Mouse (Mus musculus): ENCODE data around the gene Insc.

Insc gene

GRCm38 (mm10) chr7:114822736-114823135, 79.2 kb downstream of the Insc start:
- DNase-seq (ENCODE audit: low spot score in 2 of 2), result no peak

DNA sequence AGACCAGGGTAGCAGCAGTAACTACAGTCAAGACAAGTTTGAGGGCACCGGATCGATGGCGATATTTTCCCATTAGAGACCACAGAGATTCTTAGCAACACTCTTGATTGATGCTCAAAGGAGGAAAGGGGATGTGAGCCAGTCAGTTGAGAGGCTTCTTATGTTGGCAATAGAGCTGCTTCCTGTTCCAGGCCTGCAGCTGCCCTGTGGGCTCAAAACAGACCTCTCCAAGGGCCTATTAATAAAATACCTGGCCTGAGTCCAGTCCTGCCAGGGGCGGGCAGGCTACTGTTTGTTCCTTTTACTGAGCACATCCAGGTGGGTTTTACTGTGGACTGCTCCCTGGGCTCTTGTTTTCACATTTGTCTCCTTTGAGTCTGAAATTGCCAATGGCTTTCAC, 83.9 kb downstream of the Insc start:
- no peak for DNase-seq (ENCODE audit: low spot score in 2 of 2)

DNA sequence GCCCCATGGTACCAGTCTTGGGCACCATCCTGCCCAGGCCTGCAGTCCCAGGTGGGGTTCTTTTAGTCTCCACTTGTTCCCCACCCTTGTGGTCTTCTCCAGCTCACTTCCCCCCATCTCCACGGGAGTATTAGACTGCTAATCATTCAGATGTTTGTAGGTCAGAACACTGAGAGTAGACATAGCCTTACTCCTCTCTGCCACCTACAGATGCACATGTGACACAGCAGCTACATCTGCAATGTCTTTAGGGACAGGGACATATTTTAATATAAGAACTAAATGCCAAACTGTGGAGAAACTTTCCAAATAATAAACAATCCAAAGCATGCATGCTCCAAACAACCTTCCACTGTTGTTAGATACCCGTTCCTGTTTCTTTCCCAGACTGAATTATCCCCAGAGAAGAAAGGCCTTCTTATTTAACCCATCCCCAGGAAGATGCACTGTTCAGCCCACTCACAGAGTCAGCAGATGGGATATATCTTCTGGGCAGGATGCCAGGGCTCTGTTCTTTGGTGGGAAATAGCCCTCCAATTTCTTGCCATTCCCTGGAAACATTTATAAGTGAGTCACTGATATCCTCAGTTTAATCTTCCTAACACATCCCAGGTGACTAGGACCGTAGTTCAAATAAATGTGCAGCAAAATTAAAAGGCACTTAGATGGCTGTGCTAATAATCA, 88.9 kb downstream of the Insc start:
- no peak for DNase-seq (ENCODE audit: low spot score in 2 of 2)

- no peak for DNase-seq (ENCODE audit: low spot score in 2 of 2)
These were observed 91.0 kb downstream of the Insc start for GRCm38 (mm10) chr7:114834504-114834903.

DNA sequence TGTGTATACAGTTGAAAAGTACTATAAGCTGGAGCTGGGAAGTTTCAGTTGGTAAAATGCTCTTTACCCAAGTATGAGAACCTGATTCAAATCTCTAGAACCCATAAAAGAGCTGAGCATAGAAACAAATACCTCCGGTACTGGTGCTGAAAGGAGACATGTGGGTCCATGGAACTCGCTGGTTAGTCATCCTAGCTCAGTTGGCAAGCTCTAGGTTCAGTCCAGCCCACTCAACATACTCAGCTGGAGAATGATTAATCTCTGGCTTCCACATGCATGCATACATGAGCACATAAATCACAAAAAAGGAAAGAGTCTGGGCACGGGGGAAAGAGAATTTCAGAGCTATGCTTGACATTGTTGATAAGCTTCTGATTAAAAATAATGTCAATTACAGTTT, 93.8 kb downstream of the Insc start:
- DNase-seq (ENCODE audit: low spot score in 2 of 2), result no peak

DNA sequence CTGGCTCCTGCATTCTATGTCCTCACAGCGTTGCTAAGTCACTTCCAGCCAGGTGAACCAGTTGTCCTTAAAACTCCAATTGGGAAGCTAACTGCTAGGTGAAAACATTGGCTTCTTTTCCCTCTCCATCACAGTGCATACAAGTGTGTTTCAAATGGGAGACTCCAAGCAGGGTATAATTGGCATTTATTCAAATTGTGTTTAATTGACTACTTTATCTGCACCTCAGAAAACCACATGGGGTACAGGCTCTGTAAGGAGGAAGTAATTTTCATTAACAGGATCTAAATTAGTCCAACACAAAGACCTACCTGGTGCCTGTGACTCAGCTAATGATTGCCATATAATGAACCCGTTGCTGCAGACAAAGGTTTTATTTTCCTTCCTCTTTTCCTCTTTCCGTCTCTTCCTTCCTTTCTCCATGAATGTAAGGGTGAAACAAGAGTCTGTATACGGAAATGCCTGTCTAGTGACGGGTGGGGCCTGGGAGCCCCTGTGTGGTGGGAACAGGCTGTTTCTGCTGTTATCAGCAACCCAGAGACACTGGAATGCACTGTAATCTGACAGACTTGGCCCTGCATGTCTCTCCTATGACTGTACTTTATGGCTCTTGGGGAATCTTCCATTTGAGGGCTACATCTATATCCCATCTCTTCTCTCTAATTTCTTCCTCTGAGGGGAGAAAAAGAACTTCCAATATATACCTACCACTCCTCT, 96.7 kb downstream of the Insc start:
- no peak for DNase-seq (ENCODE audit: low spot score in 2 of 2)

DNA sequence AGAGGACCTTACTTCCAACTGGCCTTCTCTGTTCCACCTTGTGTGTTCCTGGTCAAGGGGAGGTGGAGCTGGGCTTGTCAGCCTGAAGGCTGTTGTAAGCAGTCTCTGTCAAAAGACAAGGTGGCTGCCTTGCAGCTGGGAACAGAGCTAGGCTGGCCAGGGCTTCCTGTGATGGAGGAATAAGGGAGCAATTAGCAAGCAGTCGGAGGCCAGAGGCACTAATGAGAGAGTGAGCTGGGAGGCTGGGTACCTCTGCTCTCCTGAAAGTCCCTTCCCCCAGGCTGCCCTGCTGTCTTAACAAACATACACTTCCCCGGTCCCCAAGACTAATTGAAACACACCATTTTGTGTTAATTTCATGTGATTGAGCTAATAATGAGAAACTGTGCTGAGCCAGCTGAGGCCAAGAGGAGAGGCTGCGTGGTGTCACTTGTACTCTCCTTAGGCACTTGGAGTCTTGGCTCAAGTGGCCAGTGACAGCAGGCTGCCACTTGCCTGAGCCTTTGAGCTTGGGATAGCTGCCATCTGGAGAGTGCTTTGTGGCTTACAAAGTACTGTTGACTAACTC, 99.2 kb downstream of the Insc start:
- DNase-seq (ENCODE audit: low spot score in 2 of 2), result no peak

DNA sequence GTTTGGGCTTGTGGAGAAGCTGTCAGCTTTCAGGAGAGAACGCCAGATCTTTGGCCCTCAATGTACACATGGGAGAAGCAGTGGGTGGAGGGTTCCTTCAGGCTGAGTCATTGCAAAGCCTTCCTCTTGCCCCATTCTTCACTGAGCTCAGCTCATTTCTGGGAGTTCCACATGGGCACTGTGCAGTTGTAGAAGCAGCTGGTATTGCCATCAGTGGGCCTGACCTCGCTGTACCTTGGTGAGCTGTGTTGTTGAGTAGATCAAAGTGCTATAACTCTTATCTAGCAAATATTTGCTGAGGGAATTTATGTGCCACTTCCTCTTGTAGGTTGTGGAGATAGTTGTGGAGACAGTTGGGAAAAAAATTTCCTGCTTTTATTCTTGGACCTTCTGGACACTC, 103.7 kb downstream of the Insc start:
- no peak for DNase-seq (ENCODE audit: low spot score in 2 of 2)

- DNase-seq (ENCODE audit: low spot score in 2 of 2), result no peak
These were observed 108.9 kb downstream of the Insc start for GRCm38 (mm10) chr7:114852387-114852786.

GRCm38 (mm10) chr7:114854169-114854568, 110.7 kb downstream of the Insc start:
- no peak for DNase-seq (ENCODE audit: low spot score in 2 of 2)

- no peak for DNase-seq (ENCODE audit: low spot score in 2 of 2)
These were observed 117.5 kb downstream of the Insc start for GRCm38 (mm10) chr7:114860858-114861523.

DNA sequence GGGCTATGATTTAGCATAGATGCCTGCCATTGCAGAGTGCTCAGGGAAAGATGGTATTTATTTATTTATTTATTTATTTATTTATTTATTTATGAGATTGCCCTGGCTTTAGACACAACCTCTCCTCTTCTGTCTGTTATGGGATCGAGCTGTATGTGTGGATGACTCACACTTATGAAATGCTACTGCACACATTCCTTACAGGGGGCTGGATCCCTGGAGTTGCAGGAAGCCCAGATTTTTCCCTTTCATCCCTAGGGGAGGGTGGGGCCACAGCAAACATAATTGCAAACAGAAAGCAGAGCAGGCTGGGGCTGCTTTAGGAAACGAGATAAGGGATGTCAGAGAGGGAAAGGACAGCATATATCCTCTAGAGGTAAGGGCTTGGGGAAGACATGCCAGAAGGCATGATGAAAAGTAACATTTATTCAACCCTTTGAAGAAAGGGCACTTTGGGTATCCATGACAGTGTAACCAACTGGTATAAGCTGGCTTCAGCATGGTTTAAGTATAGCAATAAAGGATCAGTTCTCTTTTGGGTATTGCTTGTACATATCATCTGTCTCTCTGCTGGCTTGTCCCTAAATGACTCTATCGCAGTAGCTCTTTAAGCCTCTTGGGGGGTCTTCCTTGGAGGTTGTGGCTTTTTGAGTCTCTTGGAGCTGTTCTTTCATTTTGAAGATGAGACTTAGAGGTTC, 130.0 kb downstream of the Insc start:
- no peak for DNase-seq (ENCODE audit: low spot score in 2 of 2)

- no peak for DNase-seq (ENCODE audit: low spot score in 2 of 2)
These were observed 130.5 kb downstream of the Insc start for GRCm38 (mm10) chr7:114874032-114874441.

GRCm38 (mm10) chr7:114874579-114874978, 131.1 kb downstream of the Insc start:
- no peak for DNase-seq (ENCODE audit: low spot score in 2 of 2)

DNA sequence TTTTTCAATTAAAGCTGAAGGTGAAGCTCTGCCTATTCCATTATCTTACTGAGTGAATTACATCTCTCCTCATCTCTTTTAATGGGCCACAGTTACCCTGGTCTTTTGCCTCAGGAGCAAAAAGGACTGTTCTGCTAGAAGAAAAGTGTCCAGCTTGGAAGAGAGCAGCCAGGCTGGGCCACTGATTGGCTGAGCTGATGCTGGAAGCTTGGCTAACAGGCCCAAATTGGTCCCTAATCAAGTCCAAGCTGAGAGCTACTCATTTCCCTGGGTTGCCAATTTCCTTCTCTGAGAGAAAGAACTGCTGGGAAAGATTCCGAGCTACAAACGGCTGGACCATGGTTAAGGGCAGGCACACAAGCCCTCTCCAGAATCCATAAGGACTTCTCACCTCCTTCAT, 140.1 kb downstream of the Insc start:
- DNase-seq (ENCODE audit: low spot score in 2 of 2), result no peak

DNA sequence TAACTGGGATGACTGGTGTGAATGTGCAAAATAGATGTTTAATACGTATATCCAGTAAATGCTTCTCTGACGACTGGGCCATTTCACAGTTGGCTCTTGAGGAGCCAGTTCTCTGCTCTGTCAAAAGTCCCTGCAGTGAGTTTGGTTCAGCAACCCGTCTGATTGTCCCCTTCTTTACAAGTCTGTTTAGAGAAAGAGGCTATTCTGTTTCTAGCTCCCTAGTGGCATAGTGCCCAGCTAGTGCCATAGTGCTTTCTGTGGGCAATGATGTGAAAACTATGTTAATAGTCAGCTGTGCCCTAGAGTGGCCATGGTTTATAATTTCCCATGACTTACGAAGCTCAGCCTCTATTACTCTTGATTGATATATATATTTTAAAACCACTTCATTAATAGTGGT, 143.4 kb downstream of the Insc start:
- DNase-seq (ENCODE audit: low spot score in 2 of 2), result no peak

DNA sequence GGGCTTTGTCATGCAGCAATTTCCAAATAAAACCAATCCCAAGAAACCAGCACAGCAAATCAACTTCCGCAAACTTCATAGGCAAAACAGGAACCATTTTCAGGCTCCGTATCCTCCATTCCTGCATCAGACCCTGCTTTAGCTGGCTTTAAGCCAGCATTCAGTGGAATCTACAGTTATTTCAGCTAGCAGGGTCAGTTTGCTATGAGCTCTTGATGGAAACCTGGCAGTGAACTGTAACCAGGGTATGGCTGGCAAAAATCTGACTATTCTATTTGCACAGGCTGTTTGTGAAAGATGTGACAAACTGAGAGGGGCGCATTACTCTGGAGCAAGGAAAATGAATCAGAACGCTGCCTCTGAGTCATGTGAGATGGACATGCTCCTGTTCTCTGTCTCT, 146.7 kb downstream of the Insc start:
- no peak for DNase-seq (ENCODE audit: low spot score in 2 of 2)

GRCm38 (mm10) chr7:114892618-114893257, 149.2 kb downstream of the Insc start:
- no peak for DNase-seq (ENCODE audit: low spot score in 2 of 2)

DNA sequence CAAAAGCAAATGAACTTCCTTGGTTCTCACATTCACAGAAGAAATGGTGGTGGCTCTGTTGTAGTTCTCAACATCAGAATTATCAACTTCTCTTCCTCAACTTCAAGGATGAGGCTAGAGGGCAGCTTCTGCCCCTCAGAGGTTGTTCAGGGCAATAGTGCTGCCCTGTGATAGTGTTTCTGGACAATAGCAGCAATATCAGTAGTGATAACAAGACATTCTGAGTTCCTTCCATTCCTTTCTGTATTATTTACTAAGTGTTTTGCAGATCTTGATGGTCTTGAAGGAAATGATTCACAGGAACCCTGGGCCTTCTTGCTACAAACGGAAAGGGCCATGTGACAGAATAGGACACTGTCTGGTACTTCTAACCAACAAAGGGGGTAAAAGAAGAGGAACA, 150.4 kb downstream of the Insc start:
- no peak for DNase-seq (ENCODE audit: low spot score in 2 of 2)

- no peak for DNase-seq (ENCODE audit: low spot score in 2 of 2)
These were observed 153.6 kb downstream of the Insc start for GRCm38 (mm10) chr7:114896966-114897697.

Data from urinary bladder, adult 18-20 months (tissue).